In genomic region chr1:33495203-33495553, GRCm38 (mm10) we compare ENCODE assay signal across 24 mouse cellular contexts.
DNase-seq lines count a peak whose midpoint lies in the region; ATAC-seq lines count a peak whose summit lies in the region.
"Had no signal": no experiment of that assay in that cellular context is flagged by ENCODE, and none has a peak within 500 bp of the region (broad histone marks: within the 10 kb centered on the region; RNA-seq: fewer than 3 reads in every experiment).

No protein-coding gene starts in this region.

- no peak for DNase-seq in forebrain, embryonic 11.5 days (ENCODE audit: low spot score)
- DNase-seq in forebrain, embryonic 10.5 days (ENCODE audit: extremely low spot score, low spot score), result no peak
- DNase-seq in hindbrain, embryonic 14.5 days (ENCODE audit: low spot score), result no peak
- peak; percentile 35 for DNase-seq in midbrain, embryonic 14.5 days
- DNase-seq in layer of hippocampus, postnatal 36 days, result no peak
- DNase-seq in cerebellum, adult 8-10 months, result no peak
- DNase-seq: adrenal gland, postnatal 14 days; cerebellum, adult 2 months; cerebellum, postnatal 36 days; heart, postnatal 10 days; liver; lung, postnatal 4 days; spleen, adult 18-20 months had no signal

- H3K27ac ChIP-seq in forebrain, embryonic 11.5 days (ENCODE audit: low read depth, low read length), result no peak overlapping the region
- no peak overlapping the region for H3K27ac ChIP-seq in forebrain, embryonic 10.5 days
- no peak overlapping the region for H3K27ac ChIP-seq in forebrain, embryonic 16.5 days (ENCODE audit: low read length)
- peak overlapping the region; percentile 65; the same call in 1 of the 2 replicates for H3K27ac ChIP-seq in hindbrain, embryonic 14.5 days
- H3K27ac ChIP-seq in midbrain, embryonic 14.5 days (replicated peaks; ENCODE audit: low read depth, low read length), result peak overlapping the region; percentile 76
- H3K27ac ChIP-seq: embryonic facial prominence, embryonic 13.5 days; kidney, postnatal 0 days; limb, embryonic 10.5 days; liver, embryonic 15.5 days; lung, embryonic 15.5 days had no signal

- 0 out of 2 replicates have a peak, but pooled peaks have one; percentile 28 for ATAC-seq in forebrain, embryonic 11.5 days (replicated peaks; ENCODE audit: low FRiP score)
- ATAC-seq in forebrain, embryonic 16.5 days, result peak; percentile 66
- peak; percentile 19; the same call in 1 of the 2 replicates for ATAC-seq in hindbrain, embryonic 14.5 days (ENCODE audit: low FRiP score)
- ATAC-seq in midbrain, embryonic 14.5 days (ENCODE audit: low FRiP score, low TSS enrichment), result peak; percentile 65; the same call in 1 of the 2 replicates
- ATAC-seq in granulocyte monocyte progenitor cell, adult 5-6 weeks (replicated peaks; ENCODE audit: poor library complexity, severe bottlenecking), result no peak
- ATAC-seq: intestine, postnatal 0 days had no signal

- H3K4me1 ChIP-seq in forebrain, embryonic 11.5 days (replicated peaks; ENCODE audit: control insufficient read depth, insufficient read depth, low read length), result peaks cover 3% of the 10 kb centered on the region; the same call in 1 of the 2 replicates
- H3K4me1 ChIP-seq in forebrain, embryonic 10.5 days, result peaks cover 3% of the 10 kb centered on the region
- H3K4me1 ChIP-seq in forebrain, embryonic 16.5 days (replicated peaks; ENCODE audit: control insufficient read depth, insufficient read depth, low read length), result peaks cover 24% of the 10 kb centered on the region
- H3K4me1 ChIP-seq in hindbrain, embryonic 14.5 days (replicated peaks; ENCODE audit: control insufficient read depth, insufficient read depth, low read length), result no peaks in the 10 kb centered on the region; the same call in 1 of the 2 replicates
- H3K4me1 ChIP-seq in midbrain, embryonic 14.5 days (ENCODE audit: control insufficient read depth, insufficient read depth, low read length), result peaks cover 20% of the 10 kb centered on the region
- H3K4me1 ChIP-seq: embryonic facial prominence, embryonic 13.5 days; limb, embryonic 10.5 days; lung, embryonic 15.5 days had no signal

- WGBS in forebrain, embryonic 11.5 days, result 71% methylated on average over 8 of the region's 8 CpGs
- 79% methylated on average over 8 of the region's 8 CpGs for WGBS in forebrain, embryonic 10.5 days
- 48% methylated on average over 8 of the region's 8 CpGs for WGBS in forebrain, embryonic 16.5 days
- WGBS in hindbrain, embryonic 14.5 days, result 55% methylated on average over 8 of the region's 8 CpGs
- WGBS in midbrain, embryonic 14.5 days, result 53% methylated on average over 8 of the region's 8 CpGs

- H3K36me3 ChIP-seq in forebrain, embryonic 11.5 days (ENCODE audit: control insufficient read depth, insufficient read depth, low read length), result no peaks in the 10 kb centered on the region
- no peaks in the 10 kb centered on the region for H3K36me3 ChIP-seq in forebrain, embryonic 10.5 days (replicated peaks)
- H3K36me3 ChIP-seq in forebrain, embryonic 16.5 days (ENCODE audit: control insufficient read depth, insufficient read depth), result no peaks in the 10 kb centered on the region
- H3K36me3 ChIP-seq in hindbrain, embryonic 14.5 days (replicated peaks; ENCODE audit: control insufficient read depth, insufficient read depth), result no peaks in the 10 kb centered on the region
- H3K36me3 ChIP-seq in midbrain, embryonic 14.5 days (ENCODE audit: control insufficient read depth, insufficient read depth, low read length), result no peaks in the 10 kb centered on the region
- H3K36me3 ChIP-seq: embryonic facial prominence, embryonic 13.5 days; heart, embryonic 12.5 days; limb, embryonic 10.5 days; liver, embryonic 15.5 days; lung, embryonic 15.5 days had no signal

- no peak overlapping the region for H3K4me3 ChIP-seq in forebrain, embryonic 11.5 days (ENCODE audit: low read depth, low read length)
- H3K4me3 ChIP-seq in forebrain, embryonic 10.5 days, result no peak overlapping the region
- H3K4me3 ChIP-seq in forebrain, embryonic 16.5 days (replicated peaks; ENCODE audit: low read length), result no peak overlapping the region
- no peak overlapping the region for H3K4me3 ChIP-seq in hindbrain, embryonic 14.5 days (replicated peaks; ENCODE audit: low read length)
- no peak overlapping the region for H3K4me3 ChIP-seq in midbrain, embryonic 14.5 days (replicated peaks; ENCODE audit: low read depth, low read length)
- H3K4me3 ChIP-seq: embryonic facial prominence, embryonic 13.5 days; erythroblast, embryonic 14.5 days; heart, embryonic 12.5 days; limb, embryonic 10.5 days; liver, embryonic 15.5 days; lung, embryonic 15.5 days; myocyte had no signal

- no peak overlapping the region for H3K4me2 ChIP-seq in forebrain, embryonic 11.5 days (ENCODE audit: low read depth, low read length, severe bottlenecking)
- H3K4me2 ChIP-seq in forebrain, embryonic 16.5 days (ENCODE audit: low read length), result no peak overlapping the region
- no peak overlapping the region for H3K4me2 ChIP-seq in hindbrain, embryonic 14.5 days (replicated peaks)
- H3K4me2 ChIP-seq in midbrain, embryonic 14.5 days (ENCODE audit: low read length), result no peak overlapping the region
- H3K4me2 ChIP-seq: embryonic facial prominence, embryonic 13.5 days; heart, embryonic 12.5 days; liver, embryonic 15.5 days; lung, embryonic 15.5 days had no signal

- no peaks in the 10 kb centered on the region for H3K9me3 ChIP-seq in forebrain, embryonic 11.5 days (ENCODE audit: control insufficient read depth, low read length)
- H3K9me3 ChIP-seq in forebrain, embryonic 10.5 days, result no peaks in the 10 kb centered on the region
- H3K9me3 ChIP-seq in forebrain, embryonic 16.5 days (ENCODE audit: control insufficient read depth, low read length), result no peaks in the 10 kb centered on the region
- H3K9me3 ChIP-seq in hindbrain, embryonic 14.5 days (ENCODE audit: control insufficient read depth, low read length), result no peaks in the 10 kb centered on the region
- H3K9me3 ChIP-seq in midbrain, embryonic 14.5 days (ENCODE audit: control insufficient read depth, low read length), result no peaks in the 10 kb centered on the region
- H3K9me3 ChIP-seq: embryonic facial prominence, embryonic 13.5 days; heart, embryonic 12.5 days; limb, embryonic 10.5 days; liver, embryonic 15.5 days; lung, embryonic 15.5 days had no signal

- H3K9ac ChIP-seq in forebrain, embryonic 11.5 days (ENCODE audit: low read length), result no peak overlapping the region
- H3K9ac ChIP-seq in forebrain, embryonic 16.5 days (replicated peaks; ENCODE audit: low read depth, low read length), result no peak overlapping the region
- no peak overlapping the region for H3K9ac ChIP-seq in hindbrain, embryonic 14.5 days
- no peak overlapping the region for H3K9ac ChIP-seq in midbrain, embryonic 14.5 days (replicated peaks; ENCODE audit: low read length)
- H3K9ac ChIP-seq: embryonic facial prominence, embryonic 13.5 days; heart, embryonic 12.5 days; liver, embryonic 15.5 days; lung, embryonic 15.5 days had no signal

- no peaks in the 10 kb centered on the region for H3K27me3 ChIP-seq in forebrain, embryonic 11.5 days (ENCODE audit: control insufficient read depth, insufficient read depth, low read length)
- H3K27me3 ChIP-seq in forebrain, embryonic 10.5 days (ENCODE audit: poor library complexity, severe bottlenecking), result no peaks in the 10 kb centered on the region
- H3K27me3 ChIP-seq in forebrain, embryonic 16.5 days (replicated peaks; ENCODE audit: control insufficient read depth, insufficient read depth, low read length), result no peaks in the 10 kb centered on the region
- no peaks in the 10 kb centered on the region for H3K27me3 ChIP-seq in hindbrain, embryonic 14.5 days (ENCODE audit: control insufficient read depth, insufficient read depth, low read length)
- H3K27me3 ChIP-seq in midbrain, embryonic 14.5 days (ENCODE audit: control insufficient read depth, insufficient read depth, low read length), result no peaks in the 10 kb centered on the region
- H3K27me3 ChIP-seq: embryonic facial prominence, embryonic 13.5 days; heart, embryonic 12.5 days; liver, embryonic 15.5 days; lung, embryonic 15.5 days had no signal

Comparison
In these comparisons a context has a peak if more than half of its experiments do, and no peak if none do; other contexts are left out.
1. H3K27ac ChIP-seq: peak in hindbrain, embryonic 14.5 days (single experiment) and midbrain, embryonic 14.5 days (single experiment); none in forebrain, embryonic 11.5 days (single experiment), forebrain, embryonic 10.5 days (single experiment) and forebrain, embryonic 16.5 days (single experiment).